Mouse (Mus musculus) embryonic fibroblast, embryonic 13.5 days (primary cell): ENCODE data around the gene Mgat5b.

Experiments used
- CTCF ChIP-seq: IDR thresholded peaks from 2 replicates; pipeline ENCODE4 v1.5.1; 2011; ENCODE audit warnings: mild to moderate bottlenecking, control low read depth, low read length, moderate library complexity, borderline replicate concordance; ENCODE audit not compliant: insufficient read depth
- POLR2A ChIP-seq: IDR thresholded peaks from 2 replicates; pipeline ENCODE4 v1.6.1; 2011; ENCODE audit warnings: low read depth, mild to moderate bottlenecking, control low read depth, low read length, moderate library complexity

- TF ChIP-seq CTCF: no peak
- TF ChIP-seq POLR2A: no peak
These were observed 44.7 kb upstream of the Mgat5b start for GRCm38 (mm10) chr11:116873987-116874386.
